ENCODE assay signal across 8 mouse cellular contexts in genomic region chr3:95673707-95674211, GRCm38 (mm10). TPM values are rescaled to one million over a fixed set of nuclear protein-coding genes. Genes with fewer than 3 reads are reported as not detected.
DNase-seq lines count a peak whose midpoint lies in the region; ATAC-seq and TF ChIP-seq lines count a peak whose summit lies in the region.

No protein-coding gene starts in this region.

- DNase-seq in heart, embryonic 10.5 days (ENCODE audit: low spot score): no peak
- DNase-seq in heart, adult 8-10 months (ENCODE audit: low spot score): no peak
- peak; percentile 54 to 65 for DNase-seq in heart, postnatal 10 days
- no peak for DNase-seq in liver, postnatal 0 days
- no peak for DNase-seq in cerebellum, adult 2 months
- DNase-seq in left cerebral cortex, postnatal 25 days (ENCODE audit: low spot score in 2 of 2): no peak
- no peak for DNase-seq in ovary, postnatal 10 days (ENCODE audit: low spot score)

- TF ChIP-seq EP300 in liver, postnatal 0 days (IDR thresholded peaks at IDR 0.05; ENCODE audit: low read depth): no peak

- TF ChIP-seq CTCF in bone marrow, adult 2 months (IDR thresholded peaks at IDR 0.05; ENCODE audit: control insufficient read depth, insufficient read depth, low read length): no peak
- no peak for TF ChIP-seq CTCF in liver, postnatal 0 days (IDR thresholded peaks at IDR 0.05; ENCODE audit: low read depth)
- no peak for TF ChIP-seq CTCF in cerebellum, adult 2 months (IDR thresholded peaks at IDR 0.05; ENCODE audit: borderline replicate concordance, insufficient read depth, low read depth, low read length)

- TF ChIP-seq POLR2A in bone marrow, adult 2 months (IDR thresholded peaks at IDR 0.05; ENCODE audit: borderline replicate concordance, control insufficient read depth, low read depth, low read length): no peak
- TF ChIP-seq POLR2A in cerebellum, adult 2 months (IDR thresholded peaks at IDR 0.05; ENCODE audit: borderline replicate concordance, insufficient read depth, low read length): no peak

- intact Hi-C loops in heart, postnatal 10 days (cut with DNase I): no loop called here
- intact Hi-C loops in left cerebral cortex, postnatal 25 days (cut with DNase I): loop anchor here (2.0 kb wide), 2 partner anchors 15 to 29 kb away; partner anchors contain the start of gene Mcl1

- H3K36me3 ChIP-seq in heart, embryonic 10.5 days: peaks cover 29% of the 10 kb centered on the region
- H3K36me3 ChIP-seq in liver, postnatal 0 days (replicated peaks; ENCODE audit: insufficient read depth, low read length): 0 out of 2 replicates have a peak, but pooled peaks cover 3% of the 10 kb centered on the region

- peak overlapping the region; percentile 79 for H3K9ac ChIP-seq in liver, postnatal 0 days (replicated peaks)

- 8% methylated on average over 11 of the region's 11 CpGs for WGBS in heart, embryonic 10.5 days
- 1% methylated on average over 11 of the region's 11 CpGs for WGBS in bone marrow, adult 2 months
- 5% methylated on average over 11 of the region's 11 CpGs for WGBS in liver, postnatal 0 days (ENCODE audit: insufficient replicate concordance)
- WGBS in cerebellum, adult 2 months: 52% methylated on average over 11 of the region's 11 CpGs

- peaks cover 64% of the 10 kb centered on the region for H3K4me1 ChIP-seq in heart, embryonic 10.5 days
- peaks cover 16% of the 10 kb centered on the region for H3K4me1 ChIP-seq in bone marrow, adult 2 months (ENCODE audit: control insufficient read depth, insufficient read depth, low read length)
- peaks cover 55% of the 10 kb centered on the region for H3K4me1 ChIP-seq in liver, postnatal 0 days (ENCODE audit: insufficient read depth)
- H3K4me1 ChIP-seq in cerebellum, adult 2 months (ENCODE audit: control insufficient read depth, insufficient read depth, low read length): peaks cover 15% of the 10 kb centered on the region

- H3K4me2 ChIP-seq in liver, postnatal 0 days (ENCODE audit: low read depth, low read length): peak overlapping the region; percentile 73

- no peaks in the 10 kb centered on the region for H3K27me3 ChIP-seq in heart, embryonic 10.5 days (ENCODE audit: insufficient read depth, poor library complexity, severe bottlenecking)
- H3K27me3 ChIP-seq in liver, postnatal 0 days (ENCODE audit: insufficient read depth, low read length): no peaks in the 10 kb centered on the region
- H3K27me3 ChIP-seq in cerebellum, adult 2 months (ENCODE audit: control insufficient read depth, insufficient read depth, low read length): no peaks in the 10 kb centered on the region

- peak overlapping the region; percentile 93 for H3K27ac ChIP-seq in heart, embryonic 10.5 days
- H3K27ac ChIP-seq in bone marrow, adult 2 months (ENCODE audit: control insufficient read depth, insufficient read depth, low read depth, low read length, poor library complexity): peak overlapping the region; percentile 97
- peak overlapping the region; percentile 98 for H3K27ac ChIP-seq in liver, postnatal 0 days (ENCODE audit: low read depth)
- no peak overlapping the region for H3K27ac ChIP-seq in cerebellum, adult 2 months (ENCODE audit: insufficient read depth, low read length)

- peak overlapping the region; percentile 45 for H3K4me3 ChIP-seq in heart, embryonic 10.5 days
- peak overlapping the region; percentile 60 for H3K4me3 ChIP-seq in bone marrow, adult 2 months (replicated peaks; ENCODE audit: control insufficient read depth, low read depth, low read length)
- peak overlapping the region; percentile 34 for H3K4me3 ChIP-seq in liver, postnatal 0 days (ENCODE audit: low read depth, low read length)
- no peak overlapping the region for H3K4me3 ChIP-seq in cerebellum, adult 2 months (replicated peaks; ENCODE audit: insufficient read depth, low read depth, low read length)

- ATAC-seq in liver, postnatal 0 days: no peak; the same call in 1 of the 2 replicates

- no peaks in the 10 kb centered on the region for H3K9me3 ChIP-seq in heart, embryonic 10.5 days
- H3K9me3 ChIP-seq in liver, postnatal 0 days (ENCODE audit: low read length): no peaks in the 10 kb centered on the region

RNA-seq across cellular contexts. Expression of gene Adamtsl4, which starts 14.0 kb away (rescaled TPM):
- polyA plus RNA-seq in heart, embryonic 10.5 days (2016; fragmentation: Nextera tagmentation; extraction: Ambion mirVana): 4.2 and 5.7 TPM in 2 replicates
- 10 to 100 TPM; 35.5 to 60.3 (median 45.4) TPM for total RNA-seq in heart, adult 8-10 months (2022)
- 1.9 and 2.7 TPM in 2 replicates for polyA plus RNA-seq in bone marrow, adult 2 months (2011; ENCODE audit: insufficient read depth, insufficient read length, low replicate concordance, missing spikeins)
- total RNA-seq in heart, postnatal 10 days (2021): 10 to 100 TPM; 32.2 to 37.4 TPM
- 2.5 and 2.6 TPM in 2 replicates for polyA plus RNA-seq in liver, postnatal 0 days (2015; fragmentation: Nextera tagmentation; extraction: Ambion mirVana)
- 13.5 and 15.9 TPM in 2 replicates for polyA plus RNA-seq in cerebellum, adult 2 months (2012; rRNA removed)
- total RNA-seq in left cerebral cortex, postnatal 25 days (2021): 1 to 10 TPM; 4.1 to 4.6 TPM

RNA-seq across cellular contexts. Expression of gene Mcl1, which starts 15.2 kb away (rescaled TPM):
- 37.7 and 50.2 TPM in 2 replicates for polyA plus RNA-seq in heart, embryonic 10.5 days (2016; fragmentation: Nextera tagmentation; extraction: Ambion mirVana)
- total RNA-seq in heart, adult 8-10 months (2022): 100 to 1,000 TPM; 123 to 159 (median 134) TPM
- 88.8 and 134 TPM in 2 replicates for polyA plus RNA-seq in bone marrow, adult 2 months (2011; ENCODE audit: insufficient read depth, insufficient read length, low replicate concordance, missing spikeins)
- 100 to 1,000 TPM; 147 to 161 TPM for total RNA-seq in heart, postnatal 10 days (2021)
- polyA plus RNA-seq in liver, postnatal 0 days (2015; fragmentation: Nextera tagmentation; extraction: Ambion mirVana): 36.2 and 38.2 TPM in 2 replicates
- 43.6 and 45.4 TPM in 2 replicates for polyA plus RNA-seq in cerebellum, adult 2 months (2012; rRNA removed)
- 10 to 100 TPM; 58.4 to 59.6 TPM for total RNA-seq in left cerebral cortex, postnatal 25 days (2021)

RNA-seq across cellular contexts. Expression of gene Ensa, which starts 49.0 kb away (rescaled TPM):
- 59.3 and 67.2 TPM in 2 replicates for polyA plus RNA-seq in heart, embryonic 10.5 days (2016; fragmentation: Nextera tagmentation; extraction: Ambion mirVana)
- 10 to 100 TPM; 77.2 to 84.9 (median 80.6) TPM for total RNA-seq in heart, adult 8-10 months (2022)
- polyA plus RNA-seq in bone marrow, adult 2 months (2011; ENCODE audit: insufficient read depth, insufficient read length, low replicate concordance, missing spikeins): 29.3 and 36.2 TPM in 2 replicates
- 10 to 100 TPM; 61.4 to 63.6 TPM for total RNA-seq in heart, postnatal 10 days (2021)
- 20.1 and 23.9 TPM in 2 replicates for polyA plus RNA-seq in liver, postnatal 0 days (2015; fragmentation: Nextera tagmentation; extraction: Ambion mirVana)
- 84.5 and 88.8 TPM in 2 replicates for polyA plus RNA-seq in cerebellum, adult 2 months (2012; rRNA removed)
- total RNA-seq in left cerebral cortex, postnatal 25 days (2021): 100 to 1,000 TPM; 366 to 382 TPM

Comparison
In these comparisons a context has a peak if more than half of its experiments do, and no peak if none do; other contexts are left out.
1. DNase-seq: peak in heart, postnatal 10 days (2 of 2); none in heart, embryonic 10.5 days (single experiment), heart, adult 8-10 months (single experiment), liver, postnatal 0 days (single experiment), cerebellum, adult 2 months (0 of 2), left cerebral cortex, postnatal 25 days (0 of 2) and ovary, postnatal 10 days (single experiment).